In the genomic region with DNA sequence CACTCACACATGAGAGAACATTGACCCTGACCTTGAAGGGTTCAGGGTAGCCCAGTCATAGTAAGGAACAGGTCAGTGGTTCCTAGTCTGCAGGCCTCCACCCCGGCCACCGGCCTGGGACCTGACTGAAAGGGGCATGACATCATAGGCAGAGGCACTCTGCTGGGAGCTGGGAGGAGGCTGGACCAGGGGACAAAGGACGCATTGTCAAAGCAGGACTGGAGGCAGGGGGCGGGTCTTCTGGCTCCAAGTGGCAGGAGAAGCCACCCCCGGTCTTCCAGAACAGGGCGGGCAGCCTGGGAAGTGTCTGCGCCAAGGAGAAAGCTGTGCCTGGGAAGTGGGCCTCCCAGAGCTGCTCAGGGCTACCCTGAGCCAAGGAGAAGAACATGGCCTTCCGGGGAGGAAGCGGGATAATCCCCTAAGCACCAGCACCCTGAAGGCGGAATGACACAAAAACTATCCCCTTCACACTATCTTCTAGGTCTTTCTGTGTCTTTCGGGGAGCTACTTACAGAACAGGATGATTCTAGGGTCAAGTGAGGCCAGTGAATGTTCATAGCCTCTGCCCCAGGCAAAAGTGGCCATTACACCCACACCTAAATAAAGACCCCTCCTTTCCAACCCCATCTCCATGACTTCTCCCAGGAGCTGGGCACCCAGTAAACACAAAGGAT, we compare ENCODE assay signal across 8 mouse cellular contexts. TPM values are rescaled to one million over a fixed set of nuclear protein-coding genes. Genes with fewer than 3 reads are reported as not detected.
A peak's percentile ranks its signal among the peaks of the same experiment; 100 is the strongest.
DNase-seq lines count a peak whose midpoint lies in the region; ATAC-seq lines count a peak whose summit lies in the region.

No protein-coding gene starts in this region.

- no peaks in the 10 kb centered on the region for H3K27me3 ChIP-seq in forebrain, embryonic 13.5 days
- no peaks in the 10 kb centered on the region for H3K27me3 ChIP-seq in hindbrain, embryonic 10.5 days (ENCODE audit: insufficient read depth, poor library complexity, severe bottlenecking)

- H3K36me3 ChIP-seq in forebrain, embryonic 13.5 days (ENCODE audit: poor library complexity, severe bottlenecking), result no peaks in the 10 kb centered on the region
- 0 out of 2 replicates have a peak, but pooled peaks cover 4% of the 10 kb centered on the region for H3K36me3 ChIP-seq in hindbrain, embryonic 10.5 days

- H3K4me1 ChIP-seq in forebrain, embryonic 13.5 days, result peaks cover 100% of the 10 kb centered on the region
- H3K4me1 ChIP-seq in hindbrain, embryonic 10.5 days (replicated peaks), result peaks cover 99% of the 10 kb centered on the region

- no peak overlapping the region for H3K4me3 ChIP-seq in forebrain, embryonic 13.5 days
- peak overlapping the region; percentile 31 for H3K4me3 ChIP-seq in hindbrain, embryonic 10.5 days

- peak; percentile 67 for ATAC-seq in forebrain, embryonic 13.5 days

- no peaks in the 10 kb centered on the region for H3K9me3 ChIP-seq in forebrain, embryonic 13.5 days (replicated peaks)
- no peaks in the 10 kb centered on the region for H3K9me3 ChIP-seq in hindbrain, embryonic 10.5 days

- peak overlapping the region; percentile 37 for H3K4me2 ChIP-seq in forebrain, embryonic 13.5 days

- 5% methylated on average over 11 of the region's 11 CpGs for WGBS in forebrain, embryonic 13.5 days
- WGBS in hindbrain, embryonic 10.5 days, result 13% methylated on average over 11 of the region's 11 CpGs

- DNase-seq in layer of hippocampus, adult 11-12 months (ENCODE audit: low spot score), result peak; percentile 78
- DNase-seq in layer of hippocampus, adult 9-10 months (ENCODE audit: low spot score), result no peak
- peak; percentile 92 for DNase-seq in hindbrain, embryonic 10.5 days (ENCODE audit: low spot score)
- peak; percentile 68 to 76 for DNase-seq in layer of hippocampus, postnatal 36 days
- peak; percentile 88 for DNase-seq in lung, postnatal 10 days
- DNase-seq in right cerebral cortex, postnatal 36 days (ENCODE audit: low spot score in 2 of 2), result peak; percentile 56 to 65
- no peak for DNase-seq in spleen, postnatal 4 days (ENCODE audit: low spot score in 2 of 2)

- peak overlapping the region; percentile 90 for H3K27ac ChIP-seq in forebrain, embryonic 13.5 days
- H3K27ac ChIP-seq in hindbrain, embryonic 10.5 days, result peak overlapping the region; percentile 96

- H3K9ac ChIP-seq in forebrain, embryonic 13.5 days, result peak overlapping the region; percentile 53

RNA-seq across cellular contexts. Expression of a gene that starts 44.1 kb away (rescaled TPM):
- polyA plus RNA-seq in forebrain, embryonic 13.5 days (2015; fragmentation: Nextera tagmentation; extraction: Ambion mirVana), result 25.6 and 27.3 TPM in 2 replicates
- 18.1 and 19.7 TPM in 2 replicates for polyA plus RNA-seq in hindbrain, embryonic 10.5 days (2016; fragmentation: Nextera tagmentation; extraction: Ambion mirVana)
- total RNA-seq in layer of hippocampus, postnatal 36 days (2021), result 100 to 1,000 TPM; 266 to 300 TPM

Comparison
In these comparisons a context has a peak if more than half of its experiments do, and no peak if none do; other contexts are left out.
1. DNase-seq: peak in layer of hippocampus, adult 11-12 months (single experiment), hindbrain, embryonic 10.5 days (single experiment), layer of hippocampus, postnatal 36 days (2 of 2), lung, postnatal 10 days (single experiment) and right cerebral cortex, postnatal 36 days (2 of 2); none in layer of hippocampus, adult 9-10 months (single experiment) and spleen, postnatal 4 days (0 of 2).